Mouse (Mus musculus) C2C12 (cell line): ENCODE data around the gene Arhgap15.

Source experiments
- CEBPB ChIP-seq: IDR thresholded peaks from one replicate; pipeline ENCODE4 v1.6.1; 2011; ENCODE audit warnings: low read depth, mild to moderate bottlenecking, control low read depth, moderate library complexity
- CTCF ChIP-seq: IDR thresholded peaks from one replicate; pipeline ENCODE4 v1.5.1; 2011; ENCODE audit not compliant: control insufficient read depth, insufficient read depth, insufficient read length
- FOSL1 ChIP-seq: IDR thresholded peaks from one replicate; pipeline ENCODE4 v1.8.0; 2011; ENCODE audit warnings: mild to moderate bottlenecking, low read length; ENCODE audit not compliant: poor library complexity, insufficient read depth, severe bottlenecking
- MAX ChIP-seq: IDR thresholded peaks from one replicate; pipeline ENCODE4 v1.6.1; 2011; ENCODE audit warnings: mild to moderate bottlenecking, control low read depth
- MYOD1 ChIP-seq: IDR thresholded peaks from one replicate; pipeline ENCODE4 v1.6.1; 2011; ENCODE audit warnings: low read depth; ENCODE audit not compliant: control insufficient read depth, insufficient read length
- MYOG ChIP-seq: IDR thresholded peaks from one replicate; pipeline ENCODE4 v1.6.1; 2011; ENCODE audit not compliant: control insufficient read depth, insufficient read length; ENCODE audit errors: extremely low read depth
- USF1 ChIP-seq: IDR thresholded peaks from one replicate; pipeline ENCODE4 v1.6.1; 2011; ENCODE audit warnings: low read depth, mild to moderate bottlenecking, control low read depth, moderate library complexity

- TF ChIP-seq CTCF, result no peak
- no peak for TF ChIP-seq USF1
- no peak for TF ChIP-seq MYOD1
- TF ChIP-seq MYOG, result no peak
- no peak for TF ChIP-seq CEBPB
- TF ChIP-seq MAX, result no peak
- TF ChIP-seq FOSL1, result no peak
Observed at GRCm38 (mm10) chr2:43755899-43756298, 7.3 kb downstream of the Arhgap15 start.
